Mouse (Mus musculus): ENCODE data around the gene Gpr39.

GRCm38 (mm10) chr1:125643643-125644042 lies 33.2 kb upstream of the Gpr39 start:
- TF ChIP-seq CTCF (IDR thresholded peaks at IDR 0.05; ENCODE audit: low read depth) (no peak), EP300 (IDR thresholded peaks at IDR 0.05; ENCODE audit: low read depth) (no peak)
